10 mouse cellular contexts compared by ENCODE assay signal in the genomic region with DNA sequence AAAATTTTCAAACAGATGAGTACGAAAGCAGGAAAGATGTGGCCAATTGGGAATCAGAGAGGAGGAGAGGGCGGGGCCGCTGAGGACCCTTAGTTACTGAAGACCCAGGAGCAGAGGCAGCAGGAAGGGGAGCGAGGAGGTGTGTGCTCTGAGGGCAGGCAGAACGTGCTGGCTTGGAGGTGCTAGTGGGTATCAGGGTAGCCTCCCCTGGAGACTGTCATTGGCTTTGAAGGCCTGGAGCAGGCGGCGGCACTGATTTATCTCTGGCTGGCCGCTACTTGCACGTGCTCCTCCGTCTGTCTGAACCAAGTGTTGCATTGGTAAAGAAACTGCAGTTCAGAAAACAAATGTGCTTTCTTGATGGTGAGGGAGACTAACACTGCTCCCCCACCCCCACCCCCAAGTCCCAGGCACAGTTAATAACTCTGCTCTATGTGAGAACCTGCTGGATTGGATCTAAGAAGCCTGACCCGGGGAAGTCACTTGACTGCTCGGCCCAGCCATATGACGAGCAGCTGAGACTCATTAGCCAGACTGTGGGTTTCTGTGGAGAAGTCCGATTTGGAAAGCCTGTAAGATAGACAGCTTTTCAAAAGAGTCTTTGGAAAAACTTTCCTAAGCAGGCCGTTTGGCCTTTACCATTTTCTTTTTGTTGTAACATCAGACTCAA. TPM values are rescaled to one million over a fixed set of nuclear protein-coding genes. Genes with fewer than 3 reads are reported as not detected.
DNase-seq lines count a peak whose midpoint lies in the region; ATAC-seq and TF ChIP-seq lines count a peak whose summit lies in the region.
"Had no signal": no experiment of that assay in that cellular context is flagged by ENCODE, and none has a peak within 500 bp of the region (broad histone marks: within the 10 kb centered on the region; RNA-seq: fewer than 3 reads in every experiment).

No protein-coding gene starts in this region.

- H3K9ac ChIP-seq in heart, embryonic 12.5 days: 0 out of 2 replicates have a peak overlapping the region, but pooled peaks have one; percentile 31
- H3K9ac ChIP-seq in midbrain, postnatal 0 days (replicated peaks; ENCODE audit: low read length, poor library complexity, severe bottlenecking): no peak overlapping the region

- no peak overlapping the region for H3K4me3 ChIP-seq in heart, embryonic 12.5 days
- no peak overlapping the region for H3K4me3 ChIP-seq in midbrain, postnatal 0 days (ENCODE audit: low read depth, low read length)

- no peak overlapping the region for H3K27ac ChIP-seq in heart, embryonic 12.5 days (ENCODE audit: poor library complexity, severe bottlenecking)
- H3K27ac ChIP-seq in midbrain, postnatal 0 days (ENCODE audit: low read depth, low read length): no peak overlapping the region

- ATAC-seq in heart, embryonic 12.5 days (ENCODE audit: insufficient number of reproducible peaks, low FRiP score): no peak
- no peak for ATAC-seq in midbrain, postnatal 0 days (ENCODE audit: low FRiP score)

- H3K36me3 ChIP-seq in heart, embryonic 12.5 days: no peaks in the 10 kb centered on the region
- no peaks in the 10 kb centered on the region for H3K36me3 ChIP-seq in midbrain, postnatal 0 days (ENCODE audit: insufficient read depth, low read length)

- no peaks in the 10 kb centered on the region for H3K27me3 ChIP-seq in heart, embryonic 12.5 days (replicated peaks)
- H3K27me3 ChIP-seq in midbrain, postnatal 0 days (ENCODE audit: insufficient read depth, low read length): no peaks in the 10 kb centered on the region

- peaks cover 26% of the 10 kb centered on the region for H3K4me1 ChIP-seq in heart, embryonic 12.5 days (replicated peaks)
- H3K4me1 ChIP-seq in midbrain, postnatal 0 days (ENCODE audit: insufficient read depth, low read length): peaks cover 9% of the 10 kb centered on the region; the same call in 1 of the 2 replicates

- no peak for TF ChIP-seq CTCF in midbrain, postnatal 0 days (IDR thresholded peaks at IDR 0.05)

- peak overlapping the region; percentile 58 for H3K4me2 ChIP-seq in heart, embryonic 12.5 days
- H3K4me2 ChIP-seq in midbrain, postnatal 0 days (ENCODE audit: low read depth, low read length, poor library complexity, severe bottlenecking): peak overlapping the region; percentile 2; the same call in 1 of the 2 replicates

- DNase-seq in heart, adult 8-10 months (ENCODE audit: low spot score): no peak
- peak; percentile 60 for DNase-seq in embryo, embryonic 11 days
- DNase-seq in kidney, adult 18-20 months: peak; percentile 46
- DNase-seq in midbrain, postnatal 0 days (ENCODE audit: low spot score): no peak
- DNase-seq in cerebellum, adult 11-12 months: no peak
- no peak for DNase-seq in lung, adult 18-20 months
- DNase-seq in ovary, postnatal 36 days (ENCODE audit: low spot score): no peak

- WGBS in heart, embryonic 12.5 days: 21% methylated on average over 15 of the region's 15 CpGs
- 35% methylated on average over 15 of the region's 15 CpGs for WGBS in midbrain, postnatal 0 days

- H3K9me3 ChIP-seq in heart, embryonic 12.5 days (replicated peaks): no peaks in the 10 kb centered on the region
- no peaks in the 10 kb centered on the region for H3K9me3 ChIP-seq in midbrain, postnatal 0 days (ENCODE audit: low read length)

RNA-seq across cellular contexts. Expression of a gene that starts 19.1 kb away (rescaled TPM):
- 3.8 and 4.0 TPM in 2 replicates for polyA plus RNA-seq in heart, embryonic 12.5 days (2016; fragmentation: Nextera tagmentation; extraction: Ambion mirVana)
- total RNA-seq in heart, adult 8-10 months (2022): 1 to 10 TPM; 4.3 to 7.0 (median 5.1) TPM
- total RNA-seq in midbrain, postnatal 0 days (2014; rRNA removed): 5.3 and 6.4 TPM in 2 replicates
- 2.7 and 4.0 TPM in 2 replicates for polyA plus RNA-seq in midbrain, postnatal 0 days (2015; fragmentation: Nextera tagmentation; extraction: Ambion mirVana)

RNA-seq across cellular contexts. Expression of a gene that starts 23.6 kb away (rescaled TPM):
- polyA plus RNA-seq in heart, embryonic 12.5 days (2016; fragmentation: Nextera tagmentation; extraction: Ambion mirVana): 7.9 and 9.5 TPM in 2 replicates
- total RNA-seq in heart, adult 8-10 months (2022): 1 to 10 TPM; 1.9 to 3.3 (median 2.6) TPM
- 8.4 and 19.4 TPM in 2 replicates for total RNA-seq in midbrain, postnatal 0 days (2014; rRNA removed)
- 12.2 and 13.0 TPM in 2 replicates for polyA plus RNA-seq in midbrain, postnatal 0 days (2015; fragmentation: Nextera tagmentation; extraction: Ambion mirVana)

RNA-seq across cellular contexts. Expression of a gene that starts 37.9 kb away (rescaled TPM):
- polyA plus RNA-seq in heart, embryonic 12.5 days (2016; fragmentation: Nextera tagmentation; extraction: Ambion mirVana): not detected in 2 replicates
- not detected for total RNA-seq in heart, adult 8-10 months (2022)
- total RNA-seq in midbrain, postnatal 0 days (2014; rRNA removed): 0.93 TPM in 1 of 2 replicates, not detected in the other
- polyA plus RNA-seq in midbrain, postnatal 0 days (2015; fragmentation: Nextera tagmentation; extraction: Ambion mirVana): 0.25 and 0.27 TPM in 2 replicates

RNA-seq across cellular contexts. Expression of a gene that starts 38.5 kb away (rescaled TPM):
- not detected in 2 replicates for polyA plus RNA-seq in heart, embryonic 12.5 days (2016; fragmentation: Nextera tagmentation; extraction: Ambion mirVana)
- total RNA-seq in heart, adult 8-10 months (2022): not detected
- not detected in 2 replicates for total RNA-seq in midbrain, postnatal 0 days (2014; rRNA removed)
- polyA plus RNA-seq in midbrain, postnatal 0 days (2015; fragmentation: Nextera tagmentation; extraction: Ambion mirVana): 0.22 and 0.27 TPM in 2 replicates
- total RNA-seq: hematopoietic stem cell, adult 5-6 weeks had no signal
- polyA plus RNA-seq: thymus, postnatal 0 days had no signal

RNA-seq across cellular contexts. Expression of a gene that starts 49.5 kb away (rescaled TPM):
- 91.4 and 95.0 TPM in 2 replicates for polyA plus RNA-seq in heart, embryonic 12.5 days (2016; fragmentation: Nextera tagmentation; extraction: Ambion mirVana)
- total RNA-seq in heart, adult 8-10 months (2022): 10 to 100 TPM; 47.4 to 55.9 (median 49.5) TPM
- total RNA-seq in midbrain, postnatal 0 days (2014; rRNA removed): 49.5 and 78.1 TPM in 2 replicates
- polyA plus RNA-seq in midbrain, postnatal 0 days (2015; fragmentation: Nextera tagmentation; extraction: Ambion mirVana): 101 and 110 TPM in 2 replicates

Comparison
In these comparisons a context has a peak if more than half of its experiments do, and no peak if none do; other contexts are left out.
1. DNase-seq: peak in embryo, embryonic 11 days (single experiment) and kidney, adult 18-20 months (single experiment); none in heart, adult 8-10 months (single experiment), midbrain, postnatal 0 days (single experiment), cerebellum, adult 11-12 months (single experiment), lung, adult 18-20 months (0 of 2) and ovary, postnatal 36 days (single experiment).